Mouse (Mus musculus) midbrain, embryonic 10.5 days (tissue): Measurements from ENCODE around the gene Hmcn2. TPM values are rescaled to one million over a fixed set of nuclear protein-coding genes. Genes with fewer than 3 reads are reported as not detected.

Experiments used
- DNase-seq: peaks from one replicate; pipeline ENCODE4 v3.0.0-alpha.2; 2017; ENCODE audit warnings: low spot score
- H3K27ac ChIP-seq: fragments of 300-500 bp; sonication (generic); replicated peaks from 2 replicates; pipeline ENCODE4 v1.5.1; 2016; ENCODE audit warnings: mild to moderate bottlenecking
- H3K27me3 ChIP-seq: fragments of 300-500 bp; sonication (generic); 2 replicates; pipeline ENCODE4 v1.6.1; 2016; ENCODE audit warnings: low read depth, mild to moderate bottlenecking; ENCODE audit not compliant: poor library complexity, severe bottlenecking
- H3K36me3 ChIP-seq: fragments of 300-500 bp; sonication (generic); 2 replicates; pipeline ENCODE4 v1.6.1; 2016; ENCODE audit warnings: mild to moderate bottlenecking, moderate library complexity
- H3K4me1 ChIP-seq: fragments of 300-500 bp; sonication (generic); 2 replicates; pipeline ENCODE4 v1.6.1; 2016
- H3K4me3 ChIP-seq: fragments of 300-500 bp; sonication (generic); 2 replicates; pipeline ENCODE4 v1.5.1; 2016; ENCODE audit warnings: mild to moderate bottlenecking, moderate library complexity
- H3K9me3 ChIP-seq: fragments of 300-500 bp; sonication (generic); replicated peaks from 2 replicates; pipeline ENCODE4 v1.6.1; 2016; ENCODE audit warnings: mild to moderate bottlenecking
- WGBS: fragments of 180-500 bp; shearing (Covaris S2); methylation state at CpG from one replicate; pipeline ENCODE4 v1.1.7; 2016; 5-methylcytosine and 5-hydroxymethylcytosine counted together
- polyA plus RNA-seq: library from polyadenylated mRNA; unstranded; fragments of >200 nt; fragmentation: Nextera tagmentation; extraction: Ambion mirVana; gene quantifications from 2 replicates; pipeline ENCODE4 v1.2.1, GENCODE M21; 2016

Hmcn2 gene
- polyA plus RNA-seq, 1 experiment from 2014 or later: 0.06 TPM

GRCm38 (mm10) chr2:31318162-31318561 is 3.9 kb downstream of the Hmcn2 start:
- 19% methylated on average over 2 of the region's 2 CpGs for WGBS
- Histone ChIP-seq H3K36me3 (no peaks in the 10 kb centered on the region), H3K27me3 (peaks cover 67% of the 10 kb centered on the region), H3K4me3 (no peak overlapping the region), H3K27ac (no peak overlapping the region), H3K9me3 (no peaks in the 10 kb centered on the region), H3K4me1 (peaks cover 20% of the 10 kb centered on the region)
- DNase-seq: no peak

GRCm38 (mm10) chr2:31319200-31319599 is 5.0 kb downstream of the Hmcn2 start:
- 75% methylated on average over 2 of the region's 2 CpGs for WGBS
- Histone ChIP-seq H3K4me1 (peaks cover 14% of the 10 kb centered on the region), H3K4me3 (no peak overlapping the region), H3K9me3 (no peaks in the 10 kb centered on the region), H3K36me3 (no peaks in the 10 kb centered on the region), H3K27ac (no peak overlapping the region), H3K27me3 (peaks cover 62% of the 10 kb centered on the region)
- DNase-seq: no peak

- Histone ChIP-seq H3K9me3 (no peaks in the 10 kb centered on the region), H3K27ac (no peak overlapping the region), H3K36me3 (no peaks in the 10 kb centered on the region), H3K4me1 (peaks cover 12% of the 10 kb centered on the region), H3K4me3 (no peak overlapping the region), H3K27me3 (peaks cover 27% of the 10 kb centered on the region; the same call in 1 of the 2 replicates)
- peak; percentile 25 for DNase-seq
- 50% methylated on average over 10 of the region's 10 CpGs for WGBS
Observed at GRCm38 (mm10) chr2:31327186-31327585, 13.0 kb downstream of the Hmcn2 start.

- Histone ChIP-seq H3K4me3 (no peak overlapping the region), H3K27me3 (no peaks in the 10 kb centered on the region), H3K27ac (no peak overlapping the region), H3K9me3 (no peaks in the 10 kb centered on the region), H3K36me3 (no peaks in the 10 kb centered on the region), H3K4me1 (peaks cover 12% of the 10 kb centered on the region; the same call in 1 of the 2 replicates)
- 63% methylated on average over 12 of the region's 12 CpGs for WGBS
- no peak for DNase-seq
Observed at GRCm38 (mm10) chr2:31337706-31338330, 23.6 kb downstream of the Hmcn2 start.

- DNase-seq: peak; percentile 39
- Histone ChIP-seq H3K36me3 (no peaks in the 10 kb centered on the region), H3K27me3 (no peaks in the 10 kb centered on the region), H3K4me3 (no peak overlapping the region), H3K9me3 (no peaks in the 10 kb centered on the region), H3K27ac (no peak overlapping the region), H3K4me1 (peaks cover 12% of the 10 kb centered on the region; the same call in 1 of the 2 replicates)
- 82% methylated on average over 9 of the region's 9 CpGs for WGBS
Observed at GRCm38 (mm10) chr2:31339826-31340225, 25.6 kb downstream of the Hmcn2 start.

GRCm38 (mm10) chr2:31341726-31342535 is 27.7 kb downstream of the Hmcn2 start:
- Histone ChIP-seq H3K27me3 (no peaks in the 10 kb centered on the region), H3K4me1 (peaks cover 12% of the 10 kb centered on the region; the same call in 1 of the 2 replicates), H3K27ac (no peak overlapping the region), H3K4me3 (no peak overlapping the region), H3K9me3 (no peaks in the 10 kb centered on the region), H3K36me3 (no peaks in the 10 kb centered on the region)
- WGBS: 79% methylated on average over 8 of the region's 8 CpGs
- no peak for DNase-seq

- no peak overlapping the region for H3K27ac ChIP-seq
- H3K4me1 ChIP-seq: no peaks in the 10 kb centered on the region
- DNase-seq: peak; percentile 38
- H3K4me3 ChIP-seq: no peak overlapping the region
- no peaks in the 10 kb centered on the region for H3K27me3 ChIP-seq
- H3K36me3 ChIP-seq: no peaks in the 10 kb centered on the region
- H3K9me3 ChIP-seq: no peaks in the 10 kb centered on the region
- 37% methylated on average over 12 of the region's 12 CpGs for WGBS
Observed at GRCm38 (mm10) chr2:31346096-31346495, 31.9 kb downstream of the Hmcn2 start.

- Histone ChIP-seq H3K27me3 (no peaks in the 10 kb centered on the region), H3K36me3 (no peaks in the 10 kb centered on the region), H3K4me3 (no peak overlapping the region), H3K4me1 (no peaks in the 10 kb centered on the region), H3K27ac (no peak overlapping the region), H3K9me3 (no peaks in the 10 kb centered on the region)
- DNase-seq: no peak
- WGBS: 83% methylated on average over 3 of the region's 3 CpGs
Observed at GRCm38 (mm10) chr2:31348373-31348772, 34.2 kb downstream of the Hmcn2 start.

GRCm38 (mm10) chr2:31348850-31349249 is 34.6 kb downstream of the Hmcn2 start:
- H3K27ac ChIP-seq: no peak overlapping the region
- WGBS: 80% methylated on average over 5 of the region's 5 CpGs
- no peak for DNase-seq
- no peaks in the 10 kb centered on the region for H3K27me3 ChIP-seq
- H3K36me3 ChIP-seq: no peaks in the 10 kb centered on the region
- no peaks in the 10 kb centered on the region for H3K4me1 ChIP-seq
- no peaks in the 10 kb centered on the region for H3K9me3 ChIP-seq
- H3K4me3 ChIP-seq: no peak overlapping the region

- Histone ChIP-seq H3K9me3 (no peaks in the 10 kb centered on the region), H3K36me3 (no peaks in the 10 kb centered on the region), H3K4me3 (no peak overlapping the region), H3K27ac (no peak overlapping the region), H3K27me3 (no peaks in the 10 kb centered on the region), H3K4me1 (no peaks in the 10 kb centered on the region)
- 83% methylated on average over 5 of the region's 5 CpGs for WGBS
- DNase-seq: no peak
Observed at GRCm38 (mm10) chr2:31356771-31357170, 42.6 kb downstream of the Hmcn2 start.

- Histone ChIP-seq H3K36me3 (no peaks in the 10 kb centered on the region), H3K9me3 (no peaks in the 10 kb centered on the region), H3K27ac (no peak overlapping the region), H3K27me3 (no peaks in the 10 kb centered on the region), H3K4me3 (no peak overlapping the region), H3K4me1 (no peaks in the 10 kb centered on the region)
- DNase-seq: no peak
- WGBS: 78% methylated on average over 7 of the region's 7 CpGs
Observed at GRCm38 (mm10) chr2:31359316-31359715, 45.1 kb downstream of the Hmcn2 start.

- 90% methylated on average over 7 of the region's 7 CpGs for whole genome bisulfite sequencing
- Histone ChIP-seq H3K4me1 (no peaks in the 10 kb centered on the region), H3K9me3 (peaks cover 4% of the 10 kb centered on the region), H3K27me3 (no peaks in the 10 kb centered on the region), H3K36me3 (no peaks in the 10 kb centered on the region), H3K4me3 (no peak overlapping the region), H3K27ac (no peak overlapping the region)
- no peak for DNase-seq
Observed at GRCm38 (mm10) chr2:31367186-31367585, 53.0 kb downstream of the Hmcn2 start.

GRCm38 (mm10) chr2:31371396-31371795 is 57.2 kb downstream of the Hmcn2 start:
- Histone ChIP-seq H3K27ac (no peak overlapping the region), H3K4me1 (peaks cover 7% of the 10 kb centered on the region), H3K27me3 (no peaks in the 10 kb centered on the region), H3K9me3 (peaks cover 8% of the 10 kb centered on the region), H3K4me3 (no peak overlapping the region), H3K36me3 (no peaks in the 10 kb centered on the region)
- no peak for DNase-seq
- WGBS: 90% methylated on average over 9 of the region's 9 CpGs
